ENCODE assay signal across 10 mouse cellular contexts in genomic region chr5:111429726-111430125, GRCm38 (mm10). TPM values are rescaled to one million over a fixed set of nuclear protein-coding genes. Genes with fewer than 3 reads are reported as not detected.
A peak's percentile ranks its signal among the peaks of the same experiment; 100 is the strongest.
DNase-seq lines count a peak whose midpoint lies in the region; ATAC-seq and TF ChIP-seq lines count a peak whose summit lies in the region.
"Had no signal": no experiment of that assay in that cellular context is flagged by ENCODE, and none has a peak within 500 bp of the region (broad histone marks: within the 10 kb centered on the region; RNA-seq: fewer than 3 reads in every experiment).

No protein-coding gene starts in this region.

- no peak for ATAC-seq in intestine, embryonic 15.5 days
- no peak for ATAC-seq in intestine, postnatal 0 days
- ATAC-seq in embryonic facial prominence, embryonic 12.5 days (ENCODE audit: insufficient number of reproducible peaks, insufficient read depth, low FRiP score, low TSS enrichment), result no peak
- no peak for ATAC-seq in heart, embryonic 14.5 days (ENCODE audit: insufficient number of reproducible peaks, insufficient read depth, low FRiP score, low read depth)

- H3K9me3 ChIP-seq in intestine, embryonic 15.5 days, result no peaks in the 10 kb centered on the region
- no peaks in the 10 kb centered on the region for H3K9me3 ChIP-seq in intestine, postnatal 0 days (ENCODE audit: control insufficient read depth)
- no peaks in the 10 kb centered on the region for H3K9me3 ChIP-seq in embryonic facial prominence, embryonic 12.5 days
- H3K9me3 ChIP-seq in heart, embryonic 14.5 days (ENCODE audit: control insufficient read depth, low read length), result no peaks in the 10 kb centered on the region
- no peaks in the 10 kb centered on the region for H3K9me3 ChIP-seq in midbrain, embryonic 10.5 days (replicated peaks)

- no peak overlapping the region for H3K4me3 ChIP-seq in intestine, embryonic 15.5 days (replicated peaks)
- no peak overlapping the region for H3K4me3 ChIP-seq in intestine, postnatal 0 days (ENCODE audit: low read depth, low read length)
- no peak overlapping the region for H3K4me3 ChIP-seq in embryonic facial prominence, embryonic 12.5 days
- no peak overlapping the region for H3K4me3 ChIP-seq in heart, embryonic 14.5 days (ENCODE audit: control insufficient read depth in 1 of 2, insufficient read depth in 1 of 2, low read depth in 1 of 2, low read length in 2 of 2)
- peak overlapping the region; percentile 36 for H3K4me3 ChIP-seq in midbrain, embryonic 10.5 days

- H3K4me2 ChIP-seq in intestine, embryonic 15.5 days (replicated peaks), result no peak overlapping the region
- no peak overlapping the region for H3K4me2 ChIP-seq in intestine, postnatal 0 days (replicated peaks; ENCODE audit: low read depth)
- peak overlapping the region; percentile 35 for H3K4me2 ChIP-seq in embryonic facial prominence, embryonic 12.5 days (replicated peaks)
- H3K4me2 ChIP-seq in heart, embryonic 14.5 days (ENCODE audit: low read length), result 0 out of 2 replicates have a peak overlapping the region, but pooled peaks have one; percentile 21

- 62% methylated on average over 7 of the region's 7 CpGs for WGBS in intestine, embryonic 15.5 days
- 66% methylated on average over 7 of the region's 7 CpGs for WGBS in intestine, postnatal 0 days
- WGBS in embryonic facial prominence, embryonic 12.5 days, result 37% methylated on average over 7 of the region's 7 CpGs
- 26% methylated on average over 7 of the region's 7 CpGs for WGBS in heart, embryonic 14.5 days
- WGBS in midbrain, embryonic 10.5 days, result 30% methylated on average over 7 of the region's 7 CpGs

- H3K27me3 ChIP-seq in intestine, embryonic 15.5 days (replicated peaks), result no peaks in the 10 kb centered on the region
- no peaks in the 10 kb centered on the region for H3K27me3 ChIP-seq in intestine, postnatal 0 days (replicated peaks; ENCODE audit: control insufficient read depth, insufficient read depth, low read length)
- H3K27me3 ChIP-seq in embryonic facial prominence, embryonic 12.5 days, result no peaks in the 10 kb centered on the region
- H3K27me3 ChIP-seq in heart, embryonic 14.5 days (ENCODE audit: control insufficient read depth, insufficient read depth, low read length), result no peaks in the 10 kb centered on the region
- no peaks in the 10 kb centered on the region for H3K27me3 ChIP-seq in midbrain, embryonic 10.5 days (ENCODE audit: low read depth, poor library complexity, severe bottlenecking)

- no peak for DNase-seq in midbrain, embryonic 10.5 days (ENCODE audit: low spot score)
- no peak for DNase-seq in urinary bladder, postnatal 4 days (ENCODE audit: low spot score in 2 of 2)
- no peak for DNase-seq in T-cell, adult 2 months (ENCODE audit: low spot score)
- DNase-seq in adrenal gland, postnatal 4 days (ENCODE audit: low spot score in 2 of 2), result no peak
- DNase-seq: B cell, adult 2 months had no signal

- no peaks in the 10 kb centered on the region for H3K36me3 ChIP-seq in intestine, embryonic 15.5 days
- H3K36me3 ChIP-seq in intestine, postnatal 0 days (ENCODE audit: control insufficient read depth, insufficient read depth), result no peaks in the 10 kb centered on the region
- H3K36me3 ChIP-seq in embryonic facial prominence, embryonic 12.5 days, result peaks cover 16% of the 10 kb centered on the region
- H3K36me3 ChIP-seq in heart, embryonic 14.5 days (ENCODE audit: control insufficient read depth, insufficient read depth, low read length), result 0 out of 2 replicates have a peak, but pooled peaks cover 4% of the 10 kb centered on the region
- peaks cover 94% of the 10 kb centered on the region for H3K36me3 ChIP-seq in midbrain, embryonic 10.5 days

- H3K27ac ChIP-seq in intestine, embryonic 15.5 days, result peak overlapping the region; percentile 17; the same call in 1 of the 2 replicates
- H3K27ac ChIP-seq in intestine, postnatal 0 days (ENCODE audit: low read depth, low read length), result no peak overlapping the region
- H3K27ac ChIP-seq in embryonic facial prominence, embryonic 12.5 days, result no peak overlapping the region
- peak overlapping the region; percentile 14 to 44; a peak in 3 of 4 replicates for H3K27ac ChIP-seq in heart, embryonic 14.5 days (replicated peaks in 1 of 2; ENCODE audit: control insufficient read depth in 1 of 2, insufficient read depth in 1 of 2, low read depth in 2 of 2, low read length in 2 of 2)
- peak overlapping the region; percentile 74 for H3K27ac ChIP-seq in midbrain, embryonic 10.5 days (replicated peaks)
- H3K27ac ChIP-seq: liver, embryonic 14.5 days had no signal

- no peak overlapping the region for H3K9ac ChIP-seq in intestine, embryonic 15.5 days
- H3K9ac ChIP-seq in intestine, postnatal 0 days (ENCODE audit: low read depth, low read length), result no peak overlapping the region
- H3K9ac ChIP-seq in embryonic facial prominence, embryonic 12.5 days, result peak overlapping the region; percentile 8; the same call in 1 of the 2 replicates
- peak overlapping the region; percentile 36; the same call in 1 of the 2 replicates for H3K9ac ChIP-seq in heart, embryonic 14.5 days (ENCODE audit: low read length)
- H3K9ac ChIP-seq: liver, embryonic 14.5 days had no signal

- H3K4me1 ChIP-seq in intestine, embryonic 15.5 days (replicated peaks), result peaks cover 43% of the 10 kb centered on the region
- H3K4me1 ChIP-seq in intestine, postnatal 0 days (replicated peaks; ENCODE audit: control insufficient read depth, insufficient read depth, low read length), result no peaks in the 10 kb centered on the region
- peaks cover 98% of the 10 kb centered on the region for H3K4me1 ChIP-seq in embryonic facial prominence, embryonic 12.5 days
- H3K4me1 ChIP-seq in heart, embryonic 14.5 days (ENCODE audit: control insufficient read depth in 2 of 2, insufficient read depth in 2 of 2, low read length in 2 of 2), result peaks cover 46 to 71% of the 10 kb centered on the region in 2 experiments
- peaks cover 99% of the 10 kb centered on the region for H3K4me1 ChIP-seq in midbrain, embryonic 10.5 days

- TF ChIP-seq CTCF in intestine, postnatal 0 days (IDR thresholded peaks at IDR 0.05; ENCODE audit: low read depth), result no peak

RNA-seq across cellular contexts. Expression of gene Mn1, which starts 12.6 kb away (rescaled TPM):
- polyA plus RNA-seq in intestine, embryonic 15.5 days (2015; fragmentation: Nextera tagmentation; extraction: Ambion mirVana), result 8.0 and 8.7 TPM in 2 replicates
- 2.8 and 3.1 TPM in 2 replicates for polyA plus RNA-seq in intestine, postnatal 0 days (2015; fragmentation: Nextera tagmentation; extraction: Ambion mirVana)
- 57.8 and 58.3 TPM in 2 replicates for polyA plus RNA-seq in embryonic facial prominence, embryonic 12.5 days (2016; fragmentation: Nextera tagmentation; extraction: Ambion mirVana)
- 5.6 and 6.9 TPM in 2 replicates for polyA plus RNA-seq in heart, embryonic 14.5 days (2014; fragmentation: Nextera tagmentation; extraction: Ambion mirVana)
- polyA plus RNA-seq in midbrain, embryonic 10.5 days (2016; fragmentation: Nextera tagmentation; extraction: Ambion mirVana), result 53.0 and 63.2 TPM in 2 replicates
- 10 to 100 TPM in 1 of 2 experiments, 1 to 10 TPM in 1; 9.9 to 10.7 TPM for total RNA-seq in adrenal gland, postnatal 4 days (2021)

Comparison
In these comparisons a context has a peak if more than half of its experiments do, and no peak if none do; other contexts are left out.
1. H3K27ac ChIP-seq: peak in intestine, embryonic 15.5 days (single experiment), heart, embryonic 14.5 days (2 of 2) and midbrain, embryonic 10.5 days (single experiment); none in intestine, postnatal 0 days (single experiment) and embryonic facial prominence, embryonic 12.5 days (single experiment).
2. H3K4me2 ChIP-seq: peak in embryonic facial prominence, embryonic 12.5 days (single experiment) and heart, embryonic 14.5 days (single experiment); none in intestine, embryonic 15.5 days (single experiment) and intestine, postnatal 0 days (single experiment).
3. H3K9ac ChIP-seq: peak in embryonic facial prominence, embryonic 12.5 days (single experiment) and heart, embryonic 14.5 days (single experiment); none in intestine, embryonic 15.5 days (single experiment) and intestine, postnatal 0 days (single experiment).